Mouse (Mus musculus) midbrain, embryonic 16.5 days (tissue): ENCODE results near the gene Slc25a34. TPM values are rescaled to one million over a fixed set of nuclear protein-coding genes. Genes with fewer than 3 reads are reported as not detected.

ENCODE experiments used
- ATAC-seq: fragments of 200-750 bp; cut with Nextera tagmentation; 2 replicates; pipeline ENCODE4 v1.8.0; 2017; ENCODE audit warnings: moderate TSS enrichment
- H3K27ac ChIP-seq: fragments of 300-500 bp; sonication (generic); 2 replicates; pipeline ENCODE4 v1.5.1; 2014; ENCODE audit warnings: mild to moderate bottlenecking, low read length, mixed read lengths
- H3K27me3 ChIP-seq: fragments of 300-500 bp; sonication (generic); 2 replicates; pipeline ENCODE4 v1.6.1; 2014; ENCODE audit warnings: low read depth, low read length, mixed read lengths; ENCODE audit not compliant: control insufficient read depth, insufficient read depth
- H3K36me3 ChIP-seq: fragments of 300-500 bp; sonication (generic); 2 replicates; pipeline ENCODE4 v1.6.1; 2014; ENCODE audit warnings: mild to moderate bottlenecking, low read length, moderate library complexity, mixed read lengths; ENCODE audit not compliant: control insufficient read depth, insufficient read depth
- H3K4me1 ChIP-seq: fragments of 300-500 bp; sonication (generic); 2 replicates; pipeline ENCODE4 v1.6.1; 2014; ENCODE audit warnings: mild to moderate bottlenecking, low read length, mixed read lengths; ENCODE audit not compliant: control insufficient read depth, insufficient read depth
- H3K4me2 ChIP-seq: fragments of 300-500 bp; sonication (generic); 2 replicates; pipeline ENCODE4 v1.6.1; 2014; ENCODE audit warnings: mild to moderate bottlenecking, low read length, mixed read lengths
- H3K4me3 ChIP-seq: fragments of 300-500 bp; sonication (generic); 2 replicates; pipeline ENCODE4 v1.5.1; 2014; ENCODE audit warnings: low read depth, mild to moderate bottlenecking, low read length, moderate library complexity, mixed read lengths
- H3K9ac ChIP-seq: fragments of 300-500 bp; sonication (generic); 2 replicates; pipeline ENCODE4 v1.6.1; 2014; ENCODE audit warnings: low read depth, low read length, mixed read lengths
- H3K9me3 ChIP-seq: fragments of 300-500 bp; sonication (generic); replicated peaks from 2 replicates; pipeline ENCODE4 v1.6.1; 2014; ENCODE audit warnings: mild to moderate bottlenecking, low read length, mixed read lengths; ENCODE audit not compliant: control insufficient read depth, poor library complexity, severe bottlenecking
- WGBS: fragments of 180-500 bp; shearing (Covaris S2); extraction: QIAGEN DNeasy Blood & Tissue Kit; methylation state at CpG from one replicate; pipeline ENCODE4 v1.1.7; 2014; 5-methylcytosine and 5-hydroxymethylcytosine counted together
- polyA plus RNA-seq: library from polyadenylated mRNA; unstranded; fragments of >200 nt; fragmentation: Nextera tagmentation; extraction: Ambion mirVana; gene quantifications from 2 replicates; pipeline ENCODE4 v1.2.1, GENCODE M21; 2015

Gene Slc25a34
- polyA plus RNA-seq, 1 experiment from 2014 or later, result 0.45 TPM

GRCm38 (mm10) chr4:141659739-141660138, 36.1 kb upstream of the Slc25a34 start:
- Histone ChIP-seq H3K36me3 (no peaks in the 10 kb centered on the region), H3K9ac (no peak overlapping the region), H3K4me1 (peaks cover 11% of the 10 kb centered on the region), H3K4me2 (no peak overlapping the region), H3K27ac (no peak overlapping the region), H3K27me3 (no peaks in the 10 kb centered on the region), H3K4me3 (no peak overlapping the region), H3K9me3 (no peaks in the 10 kb centered on the region)
- no peak for ATAC-seq
- WGBS, result 62% methylated on average over 4 of the region's 4 CpGs

- Histone ChIP-seq H3K4me3 (no peak overlapping the region), H3K4me1 (peaks cover 7% of the 10 kb centered on the region; the same call in 1 of the 2 replicates), H3K9ac (no peak overlapping the region), H3K27ac (no peak overlapping the region), H3K36me3 (no peaks in the 10 kb centered on the region; the same call in 1 of the 2 replicates), H3K9me3 (no peaks in the 10 kb centered on the region), H3K27me3 (no peaks in the 10 kb centered on the region), H3K4me2 (no peak overlapping the region)
- WGBS, result 91% methylated on average over 6 of the region's 6 CpGs
- no peak for ATAC-seq
Measured at GRCm38 (mm10) chr4:141658846-141659484, 35.3 kb upstream of the Slc25a34 start.

DNA sequence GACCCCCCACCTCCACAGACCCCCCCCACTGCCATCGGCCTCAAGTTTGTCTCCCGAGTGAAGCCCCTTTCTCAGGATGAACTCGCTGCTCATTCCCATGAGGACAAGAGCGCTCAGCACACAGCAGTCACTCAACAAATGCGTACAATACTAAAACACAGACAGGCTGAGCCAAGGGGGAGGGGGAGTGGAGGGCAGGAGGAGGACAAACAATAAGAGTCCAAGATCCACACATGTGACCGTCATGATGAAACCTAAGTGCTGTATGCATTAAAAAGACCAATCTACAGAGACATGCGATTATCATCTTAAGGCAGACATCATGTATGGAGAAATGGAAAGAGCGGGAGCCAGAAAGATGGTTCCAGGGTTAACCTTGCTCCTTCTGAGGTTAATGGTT, 33.3 kb upstream of the Slc25a34 start:
- WGBS, result 70% methylated on average over 8 of the region's 8 CpGs
- no peak for ATAC-seq
- Histone ChIP-seq H3K27ac (no peak overlapping the region), H3K4me3 (no peak overlapping the region), H3K4me1 (no peaks in the 10 kb centered on the region), H3K36me3 (no peaks in the 10 kb centered on the region; the same call in 1 of the 2 replicates), H3K27me3 (no peaks in the 10 kb centered on the region), H3K9ac (no peak overlapping the region), H3K9me3 (no peaks in the 10 kb centered on the region), H3K4me2 (no peak overlapping the region)

DNA sequence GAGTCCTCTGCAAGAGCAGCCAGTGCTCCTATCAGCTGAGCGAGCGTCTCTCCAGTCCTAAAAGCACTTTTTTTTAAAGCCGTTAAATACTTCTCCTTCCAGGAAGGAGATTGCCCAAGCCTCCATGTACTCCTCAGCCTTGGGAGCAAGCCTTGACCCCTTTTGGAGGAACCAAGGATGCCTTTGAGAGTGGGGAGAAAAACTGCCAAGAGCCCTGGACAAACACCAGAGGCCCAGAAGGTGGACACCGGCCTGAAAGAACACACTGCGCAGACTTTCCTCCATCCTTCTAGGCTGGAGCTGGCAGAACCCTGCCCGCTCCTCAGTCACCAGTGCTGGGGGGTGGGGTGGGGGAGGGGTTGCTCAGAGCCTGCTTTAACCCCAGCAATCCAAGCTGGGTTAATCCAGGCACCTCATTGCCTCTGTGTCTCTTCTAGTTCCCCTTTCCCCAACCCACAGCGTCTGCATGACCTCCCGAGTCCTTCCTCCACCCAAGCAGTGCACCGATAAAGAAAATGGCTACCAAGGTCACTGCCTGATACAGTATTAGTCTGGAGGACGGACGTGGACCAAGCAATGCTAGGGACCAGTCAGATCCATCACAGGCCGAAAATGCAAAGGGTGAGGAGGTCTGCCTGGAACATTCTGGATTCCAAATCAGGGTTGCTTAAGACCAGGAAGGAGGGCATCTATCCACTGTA, 32.4 kb upstream of the Slc25a34 start:
- H3K27me3 ChIP-seq, result no peaks in the 10 kb centered on the region
- H3K4me3 ChIP-seq, result no peak overlapping the region
- no peaks in the 10 kb centered on the region for H3K9me3 ChIP-seq
- H3K4me1 ChIP-seq, result no peaks in the 10 kb centered on the region
- no peak overlapping the region for H3K27ac ChIP-seq
- 90% methylated on average over 12 of the region's 12 CpGs for WGBS
- ATAC-seq, result no peak
- H3K4me2 ChIP-seq, result no peak overlapping the region
- H3K9ac ChIP-seq, result no peak overlapping the region
- no peaks in the 10 kb centered on the region; the same call in 1 of the 2 replicates for H3K36me3 ChIP-seq

- 94% methylated on average over 6 of the region's 6 CpGs for WGBS
- no peak for ATAC-seq
- Histone ChIP-seq H3K4me3 (no peak overlapping the region), H3K36me3 (no peaks in the 10 kb centered on the region; the same call in 1 of the 2 replicates), H3K4me2 (no peak overlapping the region), H3K9ac (no peak overlapping the region), H3K4me1 (no peaks in the 10 kb centered on the region), H3K27me3 (no peaks in the 10 kb centered on the region), H3K27ac (0 out of 2 replicates have a peak overlapping the region, but pooled peaks have one; percentile 33), H3K9me3 (no peaks in the 10 kb centered on the region)
Measured at GRCm38 (mm10) chr4:141654509-141654908, 30.9 kb upstream of the Slc25a34 start.

GRCm38 (mm10) chr4:141653813-141654212, 30.2 kb upstream of the Slc25a34 start:
- H3K9ac ChIP-seq, result no peak overlapping the region
- H3K27me3 ChIP-seq, result no peaks in the 10 kb centered on the region
- no peak overlapping the region for H3K4me3 ChIP-seq
- no peak overlapping the region for H3K27ac ChIP-seq
- ATAC-seq, result no peak
- H3K9me3 ChIP-seq, result no peaks in the 10 kb centered on the region
- no peaks in the 10 kb centered on the region for H3K4me1 ChIP-seq
- no peak overlapping the region for H3K4me2 ChIP-seq
- WGBS, result 90% methylated on average over 13 of the region's 13 CpGs
- no peaks in the 10 kb centered on the region; the same call in 1 of the 2 replicates for H3K36me3 ChIP-seq

DNA sequence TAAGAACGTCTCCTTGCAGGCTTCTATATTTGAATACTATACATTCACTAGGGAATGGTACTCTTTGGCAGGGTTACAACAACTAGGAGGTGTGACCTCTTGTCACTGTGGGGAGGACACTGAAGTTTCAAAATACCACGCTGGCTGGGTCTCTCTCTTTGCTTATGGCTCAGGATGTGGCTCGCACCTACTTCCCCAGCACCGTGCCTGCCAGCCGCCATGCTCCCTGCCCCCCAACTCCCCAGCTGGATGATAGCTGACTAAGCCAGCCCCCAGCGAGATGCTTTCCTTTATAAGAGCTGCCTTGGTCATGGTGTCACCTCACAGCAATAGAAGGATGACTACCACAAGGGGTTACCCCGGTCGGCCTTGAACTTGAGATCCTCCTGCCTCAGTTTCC, 29.4 kb upstream of the Slc25a34 start:
- Histone ChIP-seq H3K4me2 (no peak overlapping the region), H3K36me3 (no peaks in the 10 kb centered on the region; the same call in 1 of the 2 replicates), H3K27ac (no peak overlapping the region; the same call in 1 of the 2 replicates), H3K4me3 (no peak overlapping the region), H3K9ac (no peak overlapping the region), H3K4me1 (no peaks in the 10 kb centered on the region), H3K9me3 (no peaks in the 10 kb centered on the region), H3K27me3 (no peaks in the 10 kb centered on the region)
- no peak for ATAC-seq
- WGBS, result 92% methylated on average over 8 of the region's 8 CpGs

- Histone ChIP-seq H3K27ac (no peak overlapping the region), H3K9ac (no peak overlapping the region), H3K9me3 (no peaks in the 10 kb centered on the region), H3K4me3 (no peak overlapping the region), H3K36me3 (no peaks in the 10 kb centered on the region; the same call in 1 of the 2 replicates), H3K4me2 (no peak overlapping the region), H3K4me1 (no peaks in the 10 kb centered on the region), H3K27me3 (no peaks in the 10 kb centered on the region)
- WGBS, result 85% methylated on average over 10 of the region's 10 CpGs
- no peak for ATAC-seq
Measured at GRCm38 (mm10) chr4:141651944-141652343, 28.3 kb upstream of the Slc25a34 start.

DNA sequence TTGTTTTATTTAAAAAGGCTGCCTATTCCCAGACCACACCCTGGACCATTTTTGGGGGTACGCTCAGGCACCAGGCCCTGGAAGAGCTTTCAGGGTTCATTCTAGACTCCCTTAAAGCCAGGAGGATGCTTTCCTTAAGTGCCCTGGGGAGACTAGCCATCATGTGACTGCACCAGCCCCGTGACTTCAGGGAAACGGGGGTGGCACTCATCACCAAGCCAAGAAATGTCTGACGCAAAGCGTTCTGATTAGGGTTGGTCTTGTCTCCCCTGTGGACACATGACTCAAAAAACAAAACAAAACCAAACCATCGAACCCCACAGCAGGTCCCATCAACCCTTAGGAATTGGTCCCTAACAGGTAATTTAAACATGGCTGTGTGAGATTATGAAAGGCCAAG, 27.7 kb upstream of the Slc25a34 start:
- H3K9me3 ChIP-seq, result no peaks in the 10 kb centered on the region
- 76% methylated on average over 6 of the region's 6 CpGs for WGBS
- no peak overlapping the region for H3K9ac ChIP-seq
- H3K4me1 ChIP-seq, result no peaks in the 10 kb centered on the region
- no peak overlapping the region for H3K4me3 ChIP-seq
- ATAC-seq, result no peak
- H3K4me2 ChIP-seq, result no peak overlapping the region
- no peaks in the 10 kb centered on the region for H3K27me3 ChIP-seq
- H3K27ac ChIP-seq, result no peak overlapping the region
- H3K36me3 ChIP-seq, result no peaks in the 10 kb centered on the region; the same call in 1 of the 2 replicates
